Mouse (Mus musculus) kidney, embryonic 16.5 days (tissue): ENCODE results near the gene Olfr1328. TPM values are rescaled to one million over a fixed set of nuclear protein-coding genes. Genes with fewer than 3 reads are reported as not detected.

Experiments
- polyA plus RNA-seq: library from polyadenylated mRNA; unstranded; fragments of >200 nt; fragmentation: Nextera tagmentation; extraction: Ambion mirVana; gene quantifications from 2 replicates; pipeline ENCODE4 v1.2.1, GENCODE M21; 2015

The Olfr1328 gene
- polyA plus RNA-seq, 1 experiment from 2014 or later = not detected

Other genes starting within 250 kb of the Olfr1328 start
- 0.09 and 0.15 TPM in 2 replicates for gene Olfr1342, start 245.9 kb downstream of the Olfr1328 start, polyA plus RNA-seq
- not detected in 2 replicates for gene Olfr1341, start 235.1 kb downstream of the Olfr1328 start, polyA plus RNA-seq
- not detected in 2 replicates for gene Olfr1340, start 218.5 kb downstream of the Olfr1328 start, polyA plus RNA-seq
- not detected in 2 replicates for gene Olfr1339, start 206.4 kb downstream of the Olfr1328 start, polyA plus RNA-seq
- gene Olfr1338, start 179.9 kb downstream of the Olfr1328 start, polyA plus RNA-seq = not detected in 2 replicates
- not detected in 2 replicates for gene Olfr1337, start 156.0 kb downstream of the Olfr1328 start, polyA plus RNA-seq
- gene Olfr1335, start 128.7 kb downstream of the Olfr1328 start, polyA plus RNA-seq = not detected in 2 replicates
- gene Olfr1333, start 102.3 kb downstream of the Olfr1328 start, polyA plus RNA-seq = not detected in 2 replicates
- gene Olfr1331, start 74.0 kb downstream of the Olfr1328 start, polyA plus RNA-seq = not detected in 2 replicates
- not detected in 2 replicates for gene Olfr1330, start 50.0 kb downstream of the Olfr1328 start, polyA plus RNA-seq
- gene Olfr1329, start 21.1 kb downstream of the Olfr1328 start, polyA plus RNA-seq = not detected in 2 replicates
- gene Lao1, start 23.0 kb upstream of the Olfr1328 start, polyA plus RNA-seq = not detected in 2 replicates
- 98.6 and 98.8 TPM in 2 replicates for gene Slc2a1, start 170.1 kb upstream of the Olfr1328 start, polyA plus RNA-seq
- gene Zfp691, start 235.6 kb upstream of the Olfr1328 start, polyA plus RNA-seq = 9.5 and 9.8 TPM in 2 replicates